Mouse (Mus musculus): ENCODE results near the gene Rspo3. TPM values are rescaled to one million over a fixed set of nuclear protein-coding genes. Genes with fewer than 3 reads are reported as not detected.

Gene Rspo3
- polyA plus RNA-seq (2011; ENCODE audit: insufficient read length, low read depth, missing spikeins): 7.3 and 19.2 TPM in 2 replicates

- Histone ChIP-seq H3K4me1 (ENCODE audit: control insufficient read depth, insufficient read depth, low read length) (no peaks in the 10 kb centered on the region), H3K4me3 (ENCODE audit: insufficient read depth, low read length) (peak within 1 kb of the TSS; percentile 78), H3K27ac (ENCODE audit: insufficient read depth, low read length) (no peak within 1 kb of the TSS)
- TF ChIP-seq POLR2A (IDR thresholded peaks at IDR 0.05; ENCODE audit: low read depth, low read length) (peak; percentile 55), CTCF (IDR thresholded peaks at IDR 0.05; ENCODE audit: borderline replicate concordance, insufficient read depth, low read length) (no peak)
These were observed at the start of gene Rspo3 for GRCm38 (mm10) chr10:29535546-29536260. Gene Rspo3, minus strand, starts transcription at chr10:29535867.

GRCm38 (mm10) chr10:29581940-29582339 lies 46.3 kb upstream of the Rspo3 start:
- TF ChIP-seq CTCF (IDR thresholded peaks at IDR 0.05; ENCODE audit: borderline replicate concordance, insufficient read depth, low read length) (no peak), POLR2A (IDR thresholded peaks at IDR 0.05; ENCODE audit: low read depth, low read length) (no peak)
- no peak overlapping the region for H3K27ac ChIP-seq (ENCODE audit: insufficient read depth, low read length)
- H3K4me3 ChIP-seq (ENCODE audit: insufficient read depth, low read length): no peak overlapping the region
- no peaks in the 10 kb centered on the region for H3K4me1 ChIP-seq (ENCODE audit: control insufficient read depth, insufficient read depth, low read length)

DNA sequence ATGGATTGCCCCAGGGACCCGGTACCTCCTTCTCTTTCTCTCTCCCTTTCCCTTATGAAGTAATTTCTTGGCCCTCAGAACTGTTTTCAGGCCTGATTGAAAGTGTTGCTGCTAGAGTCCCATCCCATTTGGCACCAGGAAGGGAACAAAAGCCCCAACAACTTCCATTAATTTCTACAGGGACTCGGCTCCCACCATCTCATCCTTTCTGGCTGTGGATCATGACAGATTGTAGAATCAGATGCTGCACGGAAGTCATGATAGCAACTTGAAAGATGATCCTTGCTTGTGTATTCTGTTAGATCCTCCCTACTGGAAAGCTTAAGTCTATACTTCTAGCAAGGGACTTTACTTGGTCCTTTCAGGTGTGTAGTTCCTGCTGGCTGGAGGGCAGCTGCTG lies 45.8 kb upstream of the Rspo3 start:
- Histone ChIP-seq H3K4me1 (ENCODE audit: control insufficient read depth, insufficient read depth, low read length) (no peaks in the 10 kb centered on the region), H3K27ac (ENCODE audit: insufficient read depth, low read length) (no peak overlapping the region), H3K4me3 (ENCODE audit: insufficient read depth, low read length) (no peak overlapping the region)
- TF ChIP-seq POLR2A (IDR thresholded peaks at IDR 0.05; ENCODE audit: low read depth, low read length) (no peak), CTCF (IDR thresholded peaks at IDR 0.05; ENCODE audit: borderline replicate concordance, insufficient read depth, low read length) (no peak)

- H3K27ac ChIP-seq (ENCODE audit: insufficient read depth, low read length): no peak overlapping the region
- H3K4me1 ChIP-seq (ENCODE audit: control insufficient read depth, insufficient read depth, low read length): peaks cover 2% of the 10 kb centered on the region
- TF ChIP-seq CTCF (IDR thresholded peaks at IDR 0.05; ENCODE audit: borderline replicate concordance, insufficient read depth, low read length) (no peak), POLR2A (IDR thresholded peaks at IDR 0.05; ENCODE audit: low read depth, low read length) (no peak)
- H3K4me3 ChIP-seq (ENCODE audit: insufficient read depth, low read length): no peak overlapping the region
These were observed 20.3 kb upstream of the Rspo3 start for GRCm38 (mm10) chr10:29555983-29556382.

GRCm38 (mm10) chr10:29554365-29554764 lies 18.7 kb upstream of the Rspo3 start:
- no peak overlapping the region for H3K27ac ChIP-seq (ENCODE audit: insufficient read depth, low read length)
- no peak overlapping the region for H3K4me3 ChIP-seq (ENCODE audit: insufficient read depth, low read length)

DNA sequence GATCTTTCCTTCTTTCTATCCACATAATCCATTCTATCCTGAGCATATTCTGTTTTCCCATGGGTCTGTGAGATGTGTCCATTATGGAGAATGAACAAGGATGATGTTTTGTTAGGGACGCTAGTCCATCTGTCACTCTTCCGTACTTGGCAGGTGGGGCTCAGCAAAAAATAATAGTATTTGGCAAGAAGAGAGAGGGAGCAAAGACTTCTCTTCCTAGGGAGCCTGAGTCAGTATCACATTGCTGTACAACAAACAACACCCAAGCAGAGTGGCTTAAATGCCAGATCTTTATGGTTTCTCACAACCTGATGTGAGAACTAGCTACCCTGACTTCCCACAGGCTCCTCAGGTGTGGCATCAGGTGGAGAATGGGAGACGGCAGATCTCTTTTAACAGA lies 7.3 kb upstream of the Rspo3 start:
- Histone ChIP-seq H3K4me1 (ENCODE audit: control insufficient read depth, insufficient read depth, low read length) (no peaks in the 10 kb centered on the region), H3K27ac (ENCODE audit: insufficient read depth, low read length) (no peak overlapping the region), H3K4me3 (ENCODE audit: insufficient read depth, low read length) (no peak overlapping the region)
- TF ChIP-seq POLR2A (IDR thresholded peaks at IDR 0.05; ENCODE audit: low read depth, low read length) (no peak), CTCF (IDR thresholded peaks at IDR 0.05; ENCODE audit: borderline replicate concordance, insufficient read depth, low read length) (no peak)

More at GRCm38 (mm10) chr10:29554365-29554764, 18.7 kb upstream of the Rspo3 start:
- peaks cover 2% of the 10 kb centered on the region for H3K4me1 ChIP-seq (ENCODE audit: control insufficient read depth, insufficient read depth, low read length)
- TF ChIP-seq POLR2A (IDR thresholded peaks at IDR 0.05; ENCODE audit: low read depth, low read length) (no peak), CTCF (IDR thresholded peaks at IDR 0.05; ENCODE audit: borderline replicate concordance, insufficient read depth, low read length) (no peak)

- Histone ChIP-seq H3K4me3 (ENCODE audit: insufficient read depth, low read length) (no peak overlapping the region), H3K4me1 (ENCODE audit: control insufficient read depth, insufficient read depth, low read length) (no peaks in the 10 kb centered on the region), H3K27ac (ENCODE audit: insufficient read depth, low read length) (no peak overlapping the region)
- TF ChIP-seq CTCF (IDR thresholded peaks at IDR 0.05; ENCODE audit: borderline replicate concordance, insufficient read depth, low read length): no peak
- TF ChIP-seq POLR2A (IDR thresholded peaks at IDR 0.05; ENCODE audit: low read depth, low read length): no peak
These were observed 3.8 kb upstream of the Rspo3 start for GRCm38 (mm10) chr10:29539516-29539915.

GRCm38 (mm10) chr10:29538791-29539190 lies 3.1 kb upstream of the Rspo3 start:
- TF ChIP-seq POLR2A (IDR thresholded peaks at IDR 0.05; ENCODE audit: low read depth, low read length) (no peak), CTCF (IDR thresholded peaks at IDR 0.05; ENCODE audit: borderline replicate concordance, insufficient read depth, low read length) (no peak)
- Histone ChIP-seq H3K27ac (ENCODE audit: insufficient read depth, low read length) (no peak overlapping the region), H3K4me1 (ENCODE audit: control insufficient read depth, insufficient read depth, low read length) (no peaks in the 10 kb centered on the region), H3K4me3 (ENCODE audit: insufficient read depth, low read length) (no peak overlapping the region)

DNA sequence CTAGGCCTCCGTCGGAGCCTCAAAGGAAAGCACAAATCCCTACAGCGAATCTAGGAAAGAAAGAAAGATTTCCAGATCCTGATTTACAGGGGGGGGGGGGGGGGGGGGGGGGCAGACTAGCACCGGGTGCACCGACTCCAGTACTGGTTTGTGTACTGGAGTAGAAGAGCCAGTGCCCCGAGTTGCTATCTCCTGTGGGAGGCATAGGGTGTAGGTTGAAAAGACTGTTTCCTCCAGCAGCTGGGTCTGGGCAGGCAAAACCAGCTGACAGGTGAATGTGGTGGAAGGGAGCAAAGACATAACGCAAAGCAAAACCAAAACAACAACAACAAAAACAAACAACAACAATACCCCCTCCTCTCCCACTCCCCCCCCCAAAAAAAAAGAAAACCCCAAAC lies 838 bp downstream of the Rspo3 start:
- Histone ChIP-seq H3K4me1 (ENCODE audit: control insufficient read depth, insufficient read depth, low read length) (no peaks in the 10 kb centered on the region; the same call in 1 of the 2 replicates), H3K4me3 (ENCODE audit: insufficient read depth, low read length) (peak overlapping the region; percentile 78), H3K27ac (ENCODE audit: insufficient read depth, low read length) (no peak overlapping the region)
- TF ChIP-seq POLR2A (IDR thresholded peaks at IDR 0.05; ENCODE audit: low read depth, low read length) (no peak), CTCF (IDR thresholded peaks at IDR 0.05; ENCODE audit: borderline replicate concordance, insufficient read depth, low read length) (no peak)

Data from embryonic fibroblast, embryonic 13.5 days (primary cell).